Mouse (Mus musculus): Measurements from ENCODE around the gene Tmem189.

The Tmem189 gene

GRCm38 (mm10) chr2:167685865-167686264, 3.8 kb downstream of the Tmem189 start:
- no peak for ATAC-seq (ENCODE audit: insufficient number of reproducible peaks, low FRiP score, low TSS enrichment)

GRCm38 (mm10) chr2:167685137-167685536, 4.5 kb downstream of the Tmem189 start:
- ATAC-seq (ENCODE audit: insufficient number of reproducible peaks, low FRiP score, low TSS enrichment), result no peak; the same call in 1 of the 2 replicates

GRCm38 (mm10) chr2:167683721-167684120, 5.9 kb downstream of the Tmem189 start:
- ATAC-seq (ENCODE audit: insufficient number of reproducible peaks, low FRiP score, low TSS enrichment), result no peak

GRCm38 (mm10) chr2:167680657-167681056, 9.0 kb downstream of the Tmem189 start:
- ATAC-seq (ENCODE audit: insufficient number of reproducible peaks, low FRiP score, low TSS enrichment), result no peak

- ATAC-seq (ENCODE audit: insufficient number of reproducible peaks, low FRiP score, low TSS enrichment), result peak; percentile 56; the same call in 1 of the 2 replicates
Observed at GRCm38 (mm10) chr2:167679902-167680430, 9.7 kb downstream of the Tmem189 start.

GRCm38 (mm10) chr2:167678600-167678999, 11.0 kb downstream of the Tmem189 start:
- no peak for ATAC-seq (ENCODE audit: insufficient number of reproducible peaks, low FRiP score, low TSS enrichment)

GRCm38 (mm10) chr2:167675120-167675909, 14.3 kb downstream of the Tmem189 start:
- no peak for ATAC-seq (ENCODE audit: insufficient number of reproducible peaks, low FRiP score, low TSS enrichment)

GRCm38 (mm10) chr2:167672212-167672685, 17.4 kb downstream of the Tmem189 start:
- no peak for ATAC-seq (ENCODE audit: insufficient number of reproducible peaks, low FRiP score, low TSS enrichment)

GRCm38 (mm10) chr2:167671101-167671633, 18.5 kb downstream of the Tmem189 start:
- no peak for ATAC-seq (ENCODE audit: insufficient number of reproducible peaks, low FRiP score, low TSS enrichment)

- ATAC-seq (ENCODE audit: insufficient number of reproducible peaks, low FRiP score, low TSS enrichment), result no peak
Observed at GRCm38 (mm10) chr2:167669398-167669797, 20.2 kb downstream of the Tmem189 start.

GRCm38 (mm10) chr2:167668426-167668825, 21.2 kb downstream of the Tmem189 start:
- ATAC-seq (ENCODE audit: insufficient number of reproducible peaks, low FRiP score, low TSS enrichment), result no peak

- ATAC-seq (ENCODE audit: insufficient number of reproducible peaks, low FRiP score, low TSS enrichment), result no peak
Observed at GRCm38 (mm10) chr2:167665972-167666713, 23.5 kb downstream of the Tmem189 start.

GRCm38 (mm10) chr2:167662713-167663112, 26.9 kb downstream of the Tmem189 start:
- no peak for ATAC-seq (ENCODE audit: insufficient number of reproducible peaks, low FRiP score, low TSS enrichment)

- ATAC-seq (ENCODE audit: insufficient number of reproducible peaks, low FRiP score, low TSS enrichment), result peak; percentile 90
Observed at GRCm38 (mm10) chr2:167661270-167662203, 28.1 kb downstream of the Tmem189 start, which contains the start of gene Gm20431. TSS of gene Gm20431 (minus strand) at chr2:167661496.

GRCm38 (mm10) chr2:167660611-167660971, 29.0 kb downstream of the Tmem189 start:
- ATAC-seq (ENCODE audit: insufficient number of reproducible peaks, low FRiP score, low TSS enrichment), result no peak

- no peak for ATAC-seq (ENCODE audit: insufficient number of reproducible peaks, low FRiP score, low TSS enrichment)
Observed at GRCm38 (mm10) chr2:167659847-167660610, 29.6 kb downstream of the Tmem189 start.

GRCm38 (mm10) chr2:167659177-167659846, 30.3 kb downstream of the Tmem189 start:
- ATAC-seq (ENCODE audit: insufficient number of reproducible peaks, low FRiP score, low TSS enrichment), result no peak

GRCm38 (mm10) chr2:167658712-167659111, 30.9 kb downstream of the Tmem189 start:
- ATAC-seq (ENCODE audit: insufficient number of reproducible peaks, low FRiP score, low TSS enrichment), result no peak
